ENCODE assay signal across 24 mouse cellular contexts in genomic region chr12:99213218-99213617, GRCm38 (mm10).
DNase-seq lines count a peak whose midpoint lies in the region; ATAC-seq and TF ChIP-seq lines count a peak whose summit lies in the region.
"Had no signal": no experiment of that assay in that cellular context is flagged by ENCODE, and none has a peak within 500 bp of the region (broad histone marks: within the 10 kb centered on the region; RNA-seq: fewer than 3 reads in every experiment).

No protein-coding gene starts in this region.

- H3K27ac ChIP-seq in gastrocnemius, adult 2 months, result peak overlapping the region; percentile 97
- H3K27ac ChIP-seq in heart, embryonic 14.5 days (replicated peaks in 1 of 2; ENCODE audit: control insufficient read depth in 1 of 2, insufficient read depth in 1 of 2, low read depth in 2 of 2, low read length in 2 of 2), result peak overlapping the region; percentile 40 to 66
- no peak overlapping the region for H3K27ac ChIP-seq in forebrain, embryonic 14.5 days (ENCODE audit: low read depth, low read length)
- H3K27ac ChIP-seq: hindbrain, embryonic 14.5 days; kidney, postnatal 0 days; limb, embryonic 10.5 days; liver, embryonic 15.5 days; lung, embryonic 15.5 days; neural tube, embryonic 15.5 days had no signal

- intact Hi-C loops in gastrocnemius, adult 2 months (cut with DNase I), result loop anchor here (10.0 kb wide), 1 partner anchor 622 kb away; no protein-coding TSS in a partner anchor

- no peak for ATAC-seq in heart, embryonic 14.5 days (ENCODE audit: insufficient number of reproducible peaks, insufficient read depth, low FRiP score, low read depth)
- peak; percentile 72 for ATAC-seq in common myeloid progenitor, adult 5-6 weeks (replicated peaks; ENCODE audit: low read depth, poor library complexity, severe bottlenecking)
- ATAC-seq in megakaryocyte progenitor cell, adult 5-6 weeks (replicated peaks; ENCODE audit: poor library complexity), result peak; percentile 76
- ATAC-seq in forebrain, embryonic 14.5 days, result no peak
- ATAC-seq: forebrain, embryonic 15.5 days; inflammation-experienced regulatory T-cells, adult 6 months had no signal

- H3K4me1 ChIP-seq in heart, embryonic 14.5 days (ENCODE audit: control insufficient read depth in 2 of 2, insufficient read depth in 2 of 2, low read length in 2 of 2), result peaks cover 49 to 66% of the 10 kb centered on the region in 2 experiments
- peaks cover 28% of the 10 kb centered on the region for H3K4me1 ChIP-seq in forebrain, embryonic 14.5 days (ENCODE audit: control insufficient read depth, insufficient read depth, low read length)

- no peak for DNase-seq in gastrocnemius, adult 2 months
- DNase-seq in gastrocnemius, postnatal 25 days, result no peak
- no peak for DNase-seq in heart, adult 11 months
- DNase-seq in layer of hippocampus, adult 8-10 months (ENCODE audit: low spot score in 2 of 2), result no peak
- DNase-seq in forebrain, embryonic 14.5 days (ENCODE audit: low spot score), result no peak
- DNase-seq: adrenal gland, postnatal 25 days; cerebellum, postnatal 10 days; gastrocnemius, postnatal 36 days; kidney, adult 18-20 months; liver; lung, postnatal 36 days; thymus, adult 2 months; thymus, postnatal 4 days had no signal

- no peak overlapping the region; the same call in 1 of the 2 replicates for H3K9ac ChIP-seq in heart, embryonic 14.5 days (ENCODE audit: low read length)
- no peak overlapping the region for H3K9ac ChIP-seq in forebrain, embryonic 14.5 days (ENCODE audit: low read length)
- H3K9ac ChIP-seq: forebrain, embryonic 15.5 days; hindbrain, embryonic 14.5 days; liver, embryonic 15.5 days; lung, embryonic 15.5 days; neural tube, embryonic 15.5 days had no signal

- no peaks in the 10 kb centered on the region for H3K27me3 ChIP-seq in heart, embryonic 14.5 days (ENCODE audit: control insufficient read depth, insufficient read depth, low read length)
- no peaks in the 10 kb centered on the region for H3K27me3 ChIP-seq in forebrain, embryonic 14.5 days (replicated peaks; ENCODE audit: control insufficient read depth, insufficient read depth, low read length)
- H3K27me3 ChIP-seq: forebrain, embryonic 15.5 days; liver, embryonic 15.5 days; lung, embryonic 15.5 days; neural tube, embryonic 15.5 days had no signal

- 57% methylated on average over 12 of the region's 12 CpGs for WGBS in heart, embryonic 14.5 days
- 96% methylated on average over 12 of the region's 12 CpGs for WGBS in forebrain, embryonic 14.5 days

- no peaks in the 10 kb centered on the region for H3K9me3 ChIP-seq in heart, embryonic 14.5 days (ENCODE audit: control insufficient read depth, low read length)
- no peaks in the 10 kb centered on the region for H3K9me3 ChIP-seq in forebrain, embryonic 14.5 days (replicated peaks; ENCODE audit: control insufficient read depth, low read length)
- H3K9me3 ChIP-seq: forebrain, embryonic 15.5 days; limb, embryonic 10.5 days; liver, embryonic 15.5 days; lung, embryonic 15.5 days; neural tube, embryonic 15.5 days had no signal

- H3K4me3 ChIP-seq in gastrocnemius, adult 2 months, result peak overlapping the region; percentile 0; the same call in 1 of the 2 replicates
- H3K4me3 ChIP-seq in heart, embryonic 14.5 days (ENCODE audit: control insufficient read depth in 1 of 2, insufficient read depth in 1 of 2, low read depth in 1 of 2, low read length in 2 of 2), result no peak overlapping the region
- no peak overlapping the region for H3K4me3 ChIP-seq in forebrain, embryonic 14.5 days (ENCODE audit: low read depth, low read length)
- H3K4me3 ChIP-seq: forebrain, embryonic 15.5 days; limb, embryonic 10.5 days; liver, embryonic 15.5 days; lung, embryonic 15.5 days; neural tube, embryonic 15.5 days had no signal

- no peaks in the 10 kb centered on the region for H3K36me3 ChIP-seq in heart, embryonic 14.5 days (ENCODE audit: control insufficient read depth, insufficient read depth, low read length)
- H3K36me3 ChIP-seq in forebrain, embryonic 14.5 days (ENCODE audit: control insufficient read depth, insufficient read depth, low read length), result no peaks in the 10 kb centered on the region
- H3K36me3 ChIP-seq: forebrain, embryonic 15.5 days; liver, embryonic 15.5 days; lung, embryonic 15.5 days; neural tube, embryonic 15.5 days had no signal

- no peak for TF ChIP-seq CTCF in gastrocnemius, adult 2 months (IDR thresholded peaks at IDR 0.05)

- H3K4me2 ChIP-seq in heart, embryonic 14.5 days (ENCODE audit: low read length), result no peak overlapping the region
- H3K4me2 ChIP-seq in forebrain, embryonic 14.5 days (ENCODE audit: low read length), result no peak overlapping the region
- H3K4me2 ChIP-seq: forebrain, embryonic 15.5 days; hindbrain, embryonic 14.5 days; liver, embryonic 15.5 days; lung, embryonic 15.5 days; neural tube, embryonic 15.5 days had no signal

Comparison
In these comparisons a context has a peak if more than half of its experiments do, and no peak if none do; other contexts are left out.
1. ATAC-seq: peak in common myeloid progenitor, adult 5-6 weeks (single experiment) and megakaryocyte progenitor cell, adult 5-6 weeks (single experiment); none in heart, embryonic 14.5 days (single experiment) and forebrain, embryonic 14.5 days (single experiment).